Mouse (Mus musculus): ENCODE results near the gene Numb. TPM values are rescaled to one million over a fixed set of nuclear protein-coding genes. Genes with fewer than 3 reads are reported as not detected.
"Not testable (repeated sequence)": the region's sequence is repeated elsewhere in the genome, so short reads cannot be mapped to it uniquely, and the experiment has no call there.

Gene Numb
- polyA plus RNA-seq, 3 experiments from 2014 or later = 30.5 to 42.4 (median 37.2) TPM

GRCm38 (mm10) chr12:83922724-83923485 is 1.2 kb upstream of the Numb start:
- ATAC-seq = no peak

GRCm38 (mm10) chr12:83920721-83921441 is 853 bp downstream of the Numb start:
- no peak for ATAC-seq

- ATAC-seq = no peak
Measured at GRCm38 (mm10) chr12:83916884-83917283, 4.8 kb downstream of the Numb start.

- ATAC-seq = no peak
Measured at GRCm38 (mm10) chr12:83914797-83915196, 6.9 kb downstream of the Numb start.

GRCm38 (mm10) chr12:83914202-83914740 is 7.5 kb downstream of the Numb start:
- no peak for ATAC-seq

- no peak for ATAC-seq
Measured at GRCm38 (mm10) chr12:83910451-83910850, 11.3 kb downstream of the Numb start.

- no peak for ATAC-seq
Measured at GRCm38 (mm10) chr12:83892926-83893325, 28.8 kb downstream of the Numb start.

GRCm38 (mm10) chr12:83891278-83891677 is 30.5 kb downstream of the Numb start:
- no peak for ATAC-seq

GRCm38 (mm10) chr12:83889128-83889527 is 32.6 kb downstream of the Numb start:
- ATAC-seq = no peak

- no peak for ATAC-seq
Measured at GRCm38 (mm10) chr12:83885516-83886285, 36.0 kb downstream of the Numb start.

GRCm38 (mm10) chr12:83885065-83885464 is 36.7 kb downstream of the Numb start:
- ATAC-seq = not testable (repeated sequence)

GRCm38 (mm10) chr12:83882503-83882902 is 39.2 kb downstream of the Numb start:
- no peak for ATAC-seq

GRCm38 (mm10) chr12:83882088-83882487 is 39.6 kb downstream of the Numb start:
- ATAC-seq = no peak

GRCm38 (mm10) chr12:83880913-83881312 is 40.8 kb downstream of the Numb start:
- no peak for ATAC-seq

- ATAC-seq = no peak
Measured at GRCm38 (mm10) chr12:83875097-83875496, 46.6 kb downstream of the Numb start.

GRCm38 (mm10) chr12:83874597-83874996 is 47.1 kb downstream of the Numb start:
- ATAC-seq = no peak

- ATAC-seq = no peak
Measured at GRCm38 (mm10) chr12:83864501-83864900, 57.2 kb downstream of the Numb start.

- ATAC-seq = no peak
Measured at GRCm38 (mm10) chr12:83861880-83862279, 59.9 kb downstream of the Numb start.

GRCm38 (mm10) chr12:83860688-83861087 is 61.0 kb downstream of the Numb start:
- no peak for ATAC-seq

GRCm38 (mm10) chr12:83858052-83858451 is 63.7 kb downstream of the Numb start:
- ATAC-seq = no peak

- no peak for ATAC-seq
Measured at GRCm38 (mm10) chr12:83855211-83855610, 66.5 kb downstream of the Numb start.

- no peak for ATAC-seq
Measured at GRCm38 (mm10) chr12:83854281-83854680, 67.5 kb downstream of the Numb start.

Measured in inflammation-experienced regulatory T-cells, adult 6 months (primary cell).